Mouse (Mus musculus) C2C12 (cell line): ENCODE data around the gene Myocos.

Experiments used
- CEBPB ChIP-seq: IDR thresholded peaks from one replicate; pipeline ENCODE4 v1.6.1; 2011; ENCODE audit warnings: low read depth, mild to moderate bottlenecking, control low read depth, moderate library complexity
- CTCF ChIP-seq: IDR thresholded peaks from one replicate; pipeline ENCODE4 v1.5.1; 2011; ENCODE audit not compliant: control insufficient read depth, insufficient read depth, insufficient read length
- FOSL1 ChIP-seq: IDR thresholded peaks from one replicate; pipeline ENCODE4 v1.8.0; 2011; ENCODE audit warnings: mild to moderate bottlenecking, low read length; ENCODE audit not compliant: poor library complexity, insufficient read depth, severe bottlenecking
- MAX ChIP-seq: IDR thresholded peaks from one replicate; pipeline ENCODE4 v1.6.1; 2011; ENCODE audit warnings: mild to moderate bottlenecking, control low read depth
- USF1 ChIP-seq: IDR thresholded peaks from one replicate; pipeline ENCODE4 v1.6.1; 2011; ENCODE audit warnings: low read depth, mild to moderate bottlenecking, control low read depth, moderate library complexity

GRCm38 (mm10) chr1:162609633-162610250 is 48.3 kb downstream of the Myocos start:
- TF ChIP-seq CTCF: no peak
- no peak for TF ChIP-seq CEBPB
- TF ChIP-seq USF1: no peak
- no peak for TF ChIP-seq FOSL1
- no peak for TF ChIP-seq MAX
